Mouse (Mus musculus) fat pad, adult 2 months (tissue): ENCODE results near the gene Olfr292.

ENCODE experiments used
- DNase-seq: peaks from one replicate; pipeline ENCODE4 v3.0.0-alpha.2; 2011; ENCODE audit warnings: low read depth, low spot score; ENCODE audit errors: extremely low read depth

Olfr292 gene

DNA sequence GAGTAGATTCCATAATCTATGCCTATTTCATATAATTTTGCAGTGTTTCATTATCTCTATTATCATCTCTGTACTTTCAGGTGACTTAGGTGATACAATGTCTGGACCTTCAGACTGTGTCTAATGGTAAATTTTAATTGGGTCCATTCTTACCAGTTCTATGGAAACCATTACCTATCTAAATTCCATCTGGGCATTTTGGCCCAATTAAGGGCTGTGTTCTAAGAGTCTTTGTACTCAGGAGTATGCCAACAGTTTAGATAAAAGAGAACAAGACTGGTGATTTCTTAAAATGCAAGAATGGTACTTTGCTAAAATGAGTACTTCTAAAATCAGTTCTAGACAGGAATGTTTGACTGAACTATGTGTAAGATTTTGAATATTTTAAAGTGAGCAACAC lies at the start of gene Olfr292:
Olfr292 (plus strand) TSS at position 301 of the 400 bp plus-strand sequence.
- no peak for DNase-seq

DNA sequence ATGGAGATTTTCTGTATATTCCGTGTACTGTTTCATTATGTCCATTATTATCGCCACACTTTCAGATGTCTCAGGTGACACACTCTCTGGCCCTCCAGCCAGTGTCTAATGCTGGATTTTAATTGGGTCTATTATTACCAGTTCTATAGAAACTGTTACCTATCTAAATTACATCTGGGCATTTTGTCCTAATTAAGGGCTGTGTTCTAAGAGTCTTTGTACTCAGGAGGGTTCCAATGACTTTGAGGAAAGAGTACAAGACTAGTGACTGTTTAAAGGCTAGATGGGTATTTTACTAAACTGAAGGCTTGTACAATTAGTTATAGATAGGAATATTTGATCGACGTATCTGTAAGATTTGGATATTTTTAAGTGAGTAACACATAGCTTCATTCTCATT lies 39.4 kb upstream of the Olfr292 start, which contains the start of gene Olfr293:
Olfr293 (plus strand) TSS at position 301 of the 400 bp plus-strand sequence.
- DNase-seq, result no peak

DNA sequence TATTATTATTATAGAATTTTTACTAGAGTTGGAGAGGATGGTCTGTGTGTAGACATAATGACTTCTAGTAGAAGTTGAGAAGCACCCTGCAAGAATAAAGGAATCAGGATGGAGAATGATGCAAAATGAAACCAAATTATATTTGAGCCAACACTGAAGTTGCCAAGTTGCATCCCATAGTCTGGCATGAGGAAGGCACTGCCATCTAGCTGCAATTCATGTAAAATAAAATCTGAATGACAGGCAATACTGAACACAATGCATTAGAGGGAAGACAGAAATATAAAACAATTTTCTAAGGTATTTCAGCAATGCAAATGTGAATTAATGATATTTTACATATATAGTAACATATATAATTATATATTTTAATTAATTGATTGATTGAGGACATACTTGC lies 36.9 kb downstream of the Olfr292 start:
- no peak for DNase-seq
